Mouse (Mus musculus) megakaryocyte, embryonic 14.5 days (primary cell): ENCODE data around the gene Blzf1.

Experiments
- FLI1 ChIP-seq: IDR thresholded peaks from 2 replicates; pipeline ENCODE4 v1.6.1; 2012; ENCODE audit warnings: low read length, inconsistent platforms, mixed read lengths
- GATA1 ChIP-seq: IDR thresholded peaks from 3 replicates; pipeline ENCODE4 v1.6.1; 2012; ENCODE audit warnings: mixed read lengths, low read length, inconsistent platforms, borderline replicate concordance

DNA sequence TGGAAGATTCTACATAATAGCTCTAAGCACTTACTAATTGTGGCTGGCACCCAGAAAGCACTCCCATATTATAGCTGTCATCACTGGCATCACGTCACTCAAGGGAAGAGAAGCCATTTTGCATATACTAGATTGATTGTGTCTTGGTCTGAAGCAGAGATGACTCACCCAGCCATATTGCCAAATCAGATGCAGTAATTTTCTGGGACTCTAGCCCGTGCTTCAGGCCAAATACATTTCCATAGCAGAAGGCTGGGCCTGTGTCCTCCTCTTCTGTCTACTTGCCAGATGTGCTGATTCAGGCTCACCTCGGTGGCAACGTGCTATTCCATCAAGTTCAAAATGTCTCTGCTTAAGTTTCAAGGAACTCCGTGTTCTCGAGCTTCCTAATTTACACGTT is 45.7 kb downstream of the Blzf1 start:
- TF ChIP-seq GATA1 (no peak), FLI1 (no peak)
